Mouse (Mus musculus) frontal cortex, postnatal 14 days (tissue): ENCODE results near the gene Il12rb2.
A peak's percentile ranks its signal among the peaks of the same experiment; 100 is the strongest.

ENCODE experiments used
- DNase-seq, 2 experiments: peaks; one replicate each; pipeline ENCODE4 v3.0.0; 2022; ENCODE audit warnings: low spot score in 2 of 2

The Il12rb2 gene

DNA sequence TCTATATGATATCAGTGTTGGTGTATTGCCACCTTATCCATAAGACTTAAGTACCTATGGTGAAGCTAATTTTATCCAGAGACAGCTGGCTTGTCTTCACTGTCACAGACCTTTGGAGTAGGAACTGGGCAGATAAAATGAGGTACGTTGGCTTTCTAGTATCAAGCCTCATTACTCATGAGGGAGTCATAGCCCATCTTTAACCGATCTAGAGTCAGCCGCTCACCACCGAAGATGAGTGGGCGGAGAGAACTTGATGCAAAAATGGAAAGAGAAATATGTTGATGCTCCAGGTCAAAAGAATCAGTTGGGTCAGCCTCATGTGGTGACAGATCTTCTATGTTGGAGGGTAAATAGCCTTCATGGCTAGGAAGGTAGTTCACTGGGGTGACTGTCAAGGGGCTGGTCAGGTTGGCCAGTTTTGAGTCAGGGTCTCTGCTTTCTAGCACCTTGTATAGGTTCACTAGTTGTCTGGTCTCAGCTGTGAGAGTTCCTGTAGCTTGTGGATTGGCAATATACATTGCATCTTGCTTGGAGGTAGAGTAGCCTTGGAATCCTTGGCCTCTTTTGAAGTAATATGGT lies 83.9 kb downstream of the Il12rb2 start:
- no peak for DNase-seq

DNA sequence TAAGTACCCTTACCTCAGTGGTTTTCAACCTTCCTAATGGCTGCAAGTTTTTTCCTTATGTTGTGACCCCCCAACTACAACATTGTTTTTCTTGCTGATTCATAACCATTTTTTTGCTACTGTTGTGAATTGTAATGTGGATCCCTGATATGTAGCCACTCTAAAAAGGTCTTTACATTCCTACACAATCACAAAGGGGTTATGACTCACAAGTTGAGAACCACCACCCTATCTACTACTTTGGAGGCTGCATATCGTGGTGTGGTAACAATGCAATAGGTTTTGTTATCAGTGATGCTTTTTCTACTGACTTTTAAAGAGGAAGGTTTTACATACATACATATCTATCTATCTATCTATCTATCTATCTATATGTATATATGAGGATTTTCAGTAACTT lies 93.1 kb downstream of the Il12rb2 start:
- no peak for DNase-seq

DNA sequence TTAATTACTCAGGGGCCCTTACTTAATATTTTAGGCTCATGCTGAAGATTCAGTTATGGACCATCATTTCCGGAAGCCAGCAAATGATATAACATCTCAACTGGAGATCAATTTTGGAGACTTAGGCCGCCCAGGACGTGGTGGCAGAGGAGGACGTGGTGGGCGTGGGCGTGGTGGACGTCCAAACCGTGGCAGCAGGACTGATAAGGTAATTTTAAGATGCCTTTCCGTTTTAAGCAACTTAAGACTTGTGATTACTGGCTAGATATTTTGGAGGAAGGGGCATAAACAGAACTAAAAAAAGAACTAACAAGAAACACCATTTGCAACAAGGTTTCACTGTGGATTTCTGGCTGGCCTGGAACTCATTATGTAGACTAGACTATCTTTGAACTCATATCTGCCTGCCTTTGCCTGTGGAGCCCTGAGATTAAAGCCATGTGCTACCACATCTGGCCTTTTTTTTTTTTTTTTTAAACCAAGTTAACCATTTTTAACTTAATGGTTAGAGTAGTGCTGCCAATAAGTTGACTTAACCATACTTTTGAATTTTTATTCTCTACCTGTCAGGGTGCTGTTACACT lies 94.3 kb downstream of the Il12rb2 start:
- DNase-seq = no peak

DNA sequence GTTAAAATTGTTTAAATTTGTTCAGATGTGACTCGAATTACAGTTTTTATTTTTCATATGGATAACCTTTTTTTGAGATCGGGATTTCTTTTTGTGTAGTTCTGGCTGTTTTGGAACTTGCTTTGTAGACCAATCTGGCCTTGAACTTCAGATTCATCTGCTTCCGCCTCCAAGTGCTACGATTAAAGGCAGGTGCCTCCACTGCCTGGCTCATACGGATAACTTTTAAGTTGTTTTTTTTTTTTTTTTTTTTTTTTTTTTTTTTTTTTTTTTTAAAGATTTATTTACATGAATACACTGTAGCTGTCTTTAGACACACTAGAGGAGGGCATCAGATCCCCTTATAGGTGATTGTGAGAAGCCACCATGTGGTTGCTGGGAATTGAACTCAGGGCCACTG lies 98.0 kb downstream of the Il12rb2 start:
- no peak for DNase-seq

DNA sequence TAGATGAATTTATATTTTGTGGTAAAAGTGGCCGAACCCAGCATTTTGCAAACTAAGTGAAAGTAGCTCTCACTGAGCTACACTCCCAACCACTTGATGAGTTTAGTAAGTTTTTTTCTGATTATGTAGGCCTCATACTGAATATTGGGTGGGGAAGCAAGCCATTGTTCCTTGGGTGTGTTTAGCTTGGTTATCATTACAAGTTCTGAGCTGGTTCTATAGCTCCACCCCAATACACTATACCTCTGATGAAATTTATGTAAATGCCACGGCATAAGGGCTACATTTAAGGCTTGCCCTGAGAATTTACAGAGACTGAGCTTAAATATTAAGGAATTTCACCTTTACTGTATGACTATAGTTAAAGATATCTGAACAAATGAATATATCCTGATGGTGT lies 106.5 kb downstream of the Il12rb2 start:
- no peak for DNase-seq

DNA sequence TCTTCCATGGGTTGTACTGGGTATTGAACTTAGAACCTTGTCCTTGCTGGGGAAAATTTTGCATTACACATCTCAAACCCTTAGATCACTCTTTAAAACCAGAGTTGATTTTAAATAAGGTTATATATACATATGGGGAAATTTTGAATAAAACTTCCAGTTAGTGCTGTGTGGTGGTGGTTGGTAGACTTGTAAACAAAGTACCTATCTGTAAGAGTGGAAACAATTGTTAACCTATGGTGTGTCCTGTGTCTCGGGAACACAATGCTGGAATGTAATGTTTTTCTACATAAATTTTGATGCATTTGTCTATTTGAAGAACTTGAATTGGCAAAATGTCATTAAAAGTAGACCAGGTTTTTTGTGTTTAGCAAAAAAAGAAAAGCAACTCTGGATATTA lies 107.0 kb downstream of the Il12rb2 start:
- no peak for DNase-seq

DNA sequence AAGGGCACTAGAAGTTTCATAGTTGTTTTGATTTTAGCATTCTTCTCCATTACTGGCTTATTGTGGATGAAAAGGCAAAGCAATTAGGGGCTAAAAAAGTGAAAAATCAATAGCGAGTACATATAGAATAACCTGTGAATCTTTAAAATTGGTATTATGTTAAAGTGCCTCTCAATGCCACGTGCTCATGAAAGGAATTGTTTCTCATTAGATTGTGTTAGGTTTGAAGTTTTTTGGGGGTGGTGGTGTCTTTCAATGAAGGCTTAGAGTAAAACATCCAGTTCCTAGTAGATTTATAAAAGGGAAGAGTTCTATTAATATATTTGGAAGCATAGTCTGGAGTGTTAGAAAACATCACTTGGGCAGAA lies 107.8 kb downstream of the Il12rb2 start:
- no peak for DNase-seq

DNA sequence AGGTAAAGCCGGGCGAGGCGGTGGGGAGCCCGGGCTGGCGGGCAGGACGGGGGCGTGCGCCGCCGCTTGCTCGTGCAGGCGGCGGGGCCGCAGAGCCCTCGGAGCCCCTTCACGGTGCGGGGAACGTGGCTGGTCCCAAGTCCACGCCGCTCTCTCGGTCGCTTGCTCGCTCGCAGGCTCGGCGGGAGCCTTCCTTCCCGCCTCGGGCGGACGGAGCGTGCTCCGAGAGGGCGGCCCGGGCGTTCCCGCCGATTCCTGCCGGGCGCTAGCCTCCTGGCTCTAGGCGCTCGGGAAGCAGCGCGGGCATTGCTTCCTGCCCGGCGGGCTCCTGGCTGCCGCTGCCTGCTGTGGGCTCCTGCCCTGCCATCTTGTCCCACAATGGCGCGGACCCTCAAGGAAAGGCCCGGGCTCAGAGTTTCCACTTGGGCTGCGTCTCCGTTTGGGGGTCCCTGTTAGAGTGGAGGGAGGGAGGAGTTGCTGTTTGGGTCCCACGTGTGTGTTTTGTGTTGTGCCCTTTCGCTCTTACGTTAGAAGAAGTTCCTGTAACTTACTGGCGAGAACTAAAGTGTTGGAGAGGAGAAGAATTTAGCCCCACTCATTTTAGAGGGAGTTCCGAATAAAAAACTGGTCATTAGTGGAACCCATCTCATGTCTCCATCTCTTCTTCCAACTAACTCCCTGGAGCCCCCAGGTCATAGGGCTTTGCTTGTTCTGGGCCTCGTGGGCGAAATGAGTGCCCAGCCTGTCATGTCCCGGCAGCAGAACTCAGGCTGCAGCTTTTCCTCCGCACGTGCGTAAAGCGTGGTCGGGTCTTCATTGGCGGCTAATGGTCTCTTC lies 108.4 kb downstream of the Il12rb2 start:
- DNase-seq = peak in 1 of 2 experiments; percentile 14

DNA sequence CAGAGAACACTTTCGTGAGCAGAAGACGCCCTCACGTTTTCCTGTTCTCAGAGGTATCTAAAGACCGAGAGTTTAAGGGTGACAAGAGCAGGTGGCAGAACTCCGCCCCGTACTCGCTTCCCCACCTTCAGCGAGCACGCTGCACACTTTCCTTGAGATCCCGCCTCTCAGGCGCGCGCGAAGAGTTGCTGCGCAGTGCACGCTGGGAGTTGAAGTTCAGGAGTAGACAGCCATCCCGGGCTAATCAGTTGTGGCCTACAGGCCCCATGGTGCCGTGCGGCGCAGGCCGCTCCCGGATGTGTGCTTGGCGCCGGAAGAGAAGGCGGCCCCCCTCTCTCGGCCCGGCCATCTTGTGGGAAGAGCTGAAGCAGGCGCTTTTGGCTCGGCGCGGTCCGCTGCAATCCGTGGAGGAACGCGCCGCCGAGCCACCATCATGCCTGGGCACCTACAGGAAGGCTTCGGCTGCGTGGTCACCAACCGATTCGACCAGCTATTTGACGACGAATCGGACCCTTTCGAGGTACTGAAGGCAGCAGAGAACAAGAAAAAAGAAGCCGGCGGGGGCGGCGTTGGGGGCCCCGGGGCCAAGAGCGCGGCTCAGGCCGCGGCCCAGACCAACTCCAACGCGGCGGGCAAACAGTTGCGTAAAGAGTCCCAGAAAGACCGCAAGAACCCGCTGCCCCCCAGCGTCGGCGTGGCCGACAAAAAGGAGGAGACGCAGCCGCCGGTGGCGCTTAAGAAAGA lies 109.2 kb downstream of the Il12rb2 start:
- peak; percentile 92 to 95 for DNase-seq

DNA sequence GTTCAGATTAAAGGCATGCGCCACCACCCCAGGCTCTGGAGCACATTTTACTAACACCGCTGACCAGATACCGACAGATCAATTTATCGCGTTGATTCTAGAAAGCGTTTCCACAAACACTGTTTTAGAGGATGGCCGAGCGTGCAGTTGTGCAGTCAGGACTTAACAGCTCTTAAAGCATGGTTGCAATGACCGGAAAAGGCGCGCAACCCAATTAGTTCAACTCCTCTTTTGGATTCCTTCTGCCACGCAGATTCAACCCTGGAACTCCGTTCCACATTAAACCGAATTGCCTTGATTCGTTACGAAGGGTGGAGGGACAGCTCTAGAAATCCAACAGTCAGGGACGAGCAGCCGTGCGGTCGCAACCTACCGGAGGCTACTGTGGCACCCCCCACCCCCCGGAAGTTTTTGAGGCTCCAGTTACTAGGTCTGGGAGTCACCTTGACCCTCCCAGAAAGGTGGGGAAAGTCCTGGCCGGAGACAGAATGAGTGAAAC lies 109.8 kb downstream of the Il12rb2 start:
- peak; percentile 20 to 23 for DNase-seq

DNA sequence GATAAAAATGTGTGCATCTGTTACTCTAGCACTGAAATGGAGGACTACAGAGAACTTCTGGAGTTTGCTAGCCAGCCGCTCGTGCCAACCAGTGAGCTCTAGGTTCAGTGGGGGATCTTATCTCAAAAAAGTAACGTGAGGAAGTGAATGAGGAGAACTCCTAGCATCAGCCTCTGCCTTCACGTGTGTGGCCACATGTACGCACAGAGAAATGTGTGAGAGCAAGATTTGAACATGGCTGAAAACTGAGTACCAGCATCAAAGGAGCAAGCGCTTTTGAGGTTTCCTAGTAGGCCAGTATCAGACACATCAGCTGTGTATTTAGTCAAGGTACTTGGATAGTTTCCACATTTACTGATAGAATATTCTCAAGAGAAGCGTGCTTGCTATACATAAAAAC lies 111.1 kb downstream of the Il12rb2 start:
- DNase-seq = no peak

DNA sequence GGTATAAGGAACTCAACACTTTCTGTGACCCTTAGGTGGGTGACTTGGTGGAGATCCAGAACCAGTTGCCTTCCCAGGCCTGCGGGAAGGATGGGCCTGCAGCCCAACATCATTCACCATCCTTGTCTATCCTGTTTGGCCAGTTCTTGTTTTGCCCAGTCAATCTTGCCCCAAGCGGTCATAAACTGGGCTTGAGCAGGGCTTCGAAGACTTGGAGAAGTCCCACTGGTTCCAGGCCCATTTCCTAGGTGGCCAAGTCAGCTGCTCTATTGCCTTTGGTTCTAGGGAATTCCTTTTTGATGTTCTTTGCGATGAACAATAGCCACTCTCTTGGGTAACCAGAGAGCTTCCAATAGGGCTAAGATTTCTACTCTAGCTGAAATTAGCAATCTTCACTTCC lies 124.9 kb downstream of the Il12rb2 start:
- no peak for DNase-seq

DNA sequence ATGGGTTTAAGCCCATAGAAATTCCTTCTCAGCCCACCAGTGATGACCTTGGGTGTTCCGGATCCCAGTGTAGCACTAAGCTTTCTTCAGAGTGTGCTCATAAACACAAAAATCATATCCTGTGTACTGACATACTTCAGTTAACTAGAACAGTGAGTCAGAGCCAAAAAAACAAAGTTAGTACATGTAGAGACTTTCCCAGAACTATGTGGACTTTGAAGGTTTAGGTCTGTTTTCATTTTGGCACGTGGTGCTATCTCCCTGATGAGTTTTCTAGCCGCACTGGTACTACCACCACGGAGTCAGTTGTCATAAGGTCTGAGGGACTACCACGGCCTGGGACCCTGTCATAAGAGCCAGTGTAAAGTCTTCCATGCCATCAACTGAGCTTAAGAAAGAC lies 131.5 kb downstream of the Il12rb2 start:
- DNase-seq = no peak

DNA sequence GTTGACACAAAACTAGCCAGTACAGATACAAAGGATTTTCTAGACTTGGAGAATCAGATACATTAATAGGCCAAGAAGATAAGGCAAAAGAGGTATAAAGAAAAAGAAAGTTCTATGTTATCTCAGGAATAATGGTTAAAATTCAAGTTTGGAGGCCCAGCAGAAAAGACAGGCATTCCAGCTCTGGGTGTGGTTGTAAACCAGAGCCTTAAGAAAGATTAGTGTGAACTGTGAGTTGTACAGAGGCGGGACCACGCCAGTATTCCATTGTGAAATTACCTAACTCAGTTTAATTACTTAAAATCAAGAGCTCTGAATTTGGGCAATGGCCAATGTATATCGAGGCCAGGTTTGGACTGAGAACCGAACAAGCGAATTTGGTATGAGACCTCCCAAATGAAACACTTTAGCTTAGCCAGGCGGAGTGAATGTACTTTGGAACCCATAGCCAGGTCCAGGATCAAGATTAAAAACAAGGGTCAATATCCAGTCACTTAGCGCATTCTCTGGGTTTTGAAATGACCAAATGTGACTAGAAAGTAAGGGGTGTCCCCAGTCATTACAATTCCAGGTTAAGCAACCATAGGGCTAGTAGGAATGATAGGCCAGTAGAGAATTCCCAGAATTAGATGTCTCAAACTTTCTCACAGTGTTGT lies 132.1 kb downstream of the Il12rb2 start:
- no peak for DNase-seq
